Mouse (Mus musculus) testis, postnatal 14 days (tissue): Measurements from ENCODE around the gene Tmem216.

ENCODE experiments used
- DNase-seq: peaks from one replicate; pipeline ENCODE4 v3.0.0; 2021; ENCODE audit warnings: low spot score

Tmem216 gene

DNA sequence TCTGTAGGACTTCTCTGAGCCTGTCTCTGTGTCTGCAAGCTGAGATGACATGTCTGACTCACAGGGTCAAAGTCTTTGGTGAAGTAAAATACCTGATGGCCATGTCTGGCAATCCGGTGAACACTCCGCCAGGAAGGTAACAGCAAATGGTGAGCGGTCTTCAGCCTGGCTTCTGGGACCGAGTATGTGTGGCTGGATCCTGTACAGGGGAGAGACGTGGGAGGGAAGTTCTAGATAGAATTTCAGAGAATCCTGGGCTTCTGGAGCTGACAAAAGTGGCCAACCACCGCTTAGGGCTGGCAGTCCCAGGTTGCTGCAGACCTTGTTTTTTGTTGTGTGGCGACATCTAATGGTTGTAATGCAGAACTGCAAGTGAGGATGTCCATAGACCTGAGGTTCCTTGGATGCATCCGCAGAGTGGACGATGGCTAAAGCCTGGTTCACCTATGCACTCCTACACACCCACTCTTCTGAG lies 69.7 kb downstream of the Tmem216 start:
- peak; percentile 38 for DNase-seq
